Mouse (Mus musculus) midbrain, embryonic 14.5 days (tissue): ENCODE data around the gene Pqlc3. TPM values are rescaled to one million over a fixed set of nuclear protein-coding genes. Genes with fewer than 3 reads are reported as not detected.

Experiments
- ATAC-seq: fragments of 200-750 bp; cut with Nextera tagmentation; 2 replicates; pipeline ENCODE4 v1.8.0; 2017; ENCODE audit warnings: moderate number of reproducible peaks, moderate library complexity; ENCODE audit not compliant: low FRiP score, low TSS enrichment
- DNase-seq: peaks from one replicate; pipeline ENCODE4 v3.0.0-alpha.2; 2015
- H3K27ac ChIP-seq: fragments of 300-500 bp; sonication (generic); replicated peaks from 2 replicates; pipeline ENCODE4 v1.5.1; 2014; ENCODE audit warnings: mild to moderate bottlenecking, low read depth, low read length, moderate library complexity
- H3K27me3 ChIP-seq: fragments of 300-500 bp; sonication (generic); 2 replicates; pipeline ENCODE4 v1.6.1; 2014; ENCODE audit warnings: low read length, control low read depth, mixed read lengths; ENCODE audit not compliant: control insufficient read depth, insufficient read depth
- H3K36me3 ChIP-seq: fragments of 300-500 bp; sonication (generic); 2 replicates; pipeline ENCODE4 v1.6.1; 2014; ENCODE audit warnings: low read length, control low read depth; ENCODE audit not compliant: control insufficient read depth, insufficient read depth
- H3K4me1 ChIP-seq: fragments of 300-500 bp; sonication (generic); 2 replicates; pipeline ENCODE4 v1.6.1; 2014; ENCODE audit warnings: mild to moderate bottlenecking, antibody characterized with exemption, low read length, control low read depth; ENCODE audit not compliant: control insufficient read depth, insufficient read depth
- H3K4me2 ChIP-seq: fragments of 300-500 bp; sonication (generic); 2 replicates; pipeline ENCODE4 v1.6.1; 2014; ENCODE audit warnings: mild to moderate bottlenecking, low read length, moderate library complexity
- H3K4me3 ChIP-seq: fragments of 300-500 bp; sonication (generic); replicated peaks from 2 replicates; pipeline ENCODE4 v1.5.1; 2014; ENCODE audit warnings: low read depth, low read length
- H3K9ac ChIP-seq: fragments of 300-500 bp; sonication (generic); replicated peaks from 2 replicates; pipeline ENCODE4 v1.6.1; 2014; ENCODE audit warnings: mild to moderate bottlenecking, low read length, moderate library complexity
- H3K9me3 ChIP-seq: fragments of 300-500 bp; sonication (generic); 2 replicates; pipeline ENCODE4 v1.6.1; 2016; ENCODE audit warnings: low read length, control low read depth, mixed read lengths; ENCODE audit not compliant: control insufficient read depth
- WGBS: fragments of 180-500 bp; shearing (Covaris S2); extraction: QIAGEN DNeasy Blood & Tissue Kit; methylation state at CpG from one replicate; pipeline ENCODE4 v1.1.7; 2014; 5-methylcytosine and 5-hydroxymethylcytosine counted together
- polyA plus RNA-seq: library from polyadenylated mRNA; unstranded; fragments of >200 nt; fragmentation: Nextera tagmentation; extraction: Ambion mirVana; gene quantifications from 2 replicates; pipeline ENCODE4 v1.2.1, GENCODE M21; 2014

The Pqlc3 gene
- polyA plus RNA-seq, 1 experiment from 2014 or later: 0.91 TPM

DNA sequence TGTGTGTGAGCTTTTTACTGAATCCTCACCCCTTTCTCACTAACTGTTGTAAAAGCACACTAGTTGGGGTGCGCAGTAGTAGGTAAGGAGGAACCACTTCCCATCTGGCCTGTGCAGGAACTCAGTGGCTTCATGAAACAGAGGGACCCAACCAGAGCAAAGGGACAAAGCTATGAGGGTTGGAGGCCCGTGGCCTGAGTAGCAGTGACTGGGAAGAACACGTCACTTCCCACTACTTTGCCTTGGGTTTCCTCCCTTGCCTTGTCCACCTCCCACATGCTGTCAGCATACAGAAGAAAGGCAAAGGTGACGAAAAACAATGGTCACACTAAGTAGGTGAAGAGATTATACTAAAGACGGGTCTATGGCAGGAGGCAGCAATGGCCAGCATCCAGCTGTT lies 3.9 kb downstream of the Pqlc3 start:
- 81% methylated on average over 5 of the region's 5 CpGs for WGBS
- H3K36me3 ChIP-seq: no peaks in the 10 kb centered on the region
- no peak overlapping the region for H3K27ac ChIP-seq
- no peak overlapping the region for H3K9ac ChIP-seq
- DNase-seq (no peak), ATAC-seq (no peak)
- no peak overlapping the region for H3K4me2 ChIP-seq
- H3K4me1 ChIP-seq: peaks cover 8% of the 10 kb centered on the region; the same call in 1 of the 2 replicates
- H3K27me3 ChIP-seq: peaks cover 26% of the 10 kb centered on the region; the same call in 1 of the 2 replicates
- no peak overlapping the region for H3K4me3 ChIP-seq
- H3K9me3 ChIP-seq: no peaks in the 10 kb centered on the region

DNA sequence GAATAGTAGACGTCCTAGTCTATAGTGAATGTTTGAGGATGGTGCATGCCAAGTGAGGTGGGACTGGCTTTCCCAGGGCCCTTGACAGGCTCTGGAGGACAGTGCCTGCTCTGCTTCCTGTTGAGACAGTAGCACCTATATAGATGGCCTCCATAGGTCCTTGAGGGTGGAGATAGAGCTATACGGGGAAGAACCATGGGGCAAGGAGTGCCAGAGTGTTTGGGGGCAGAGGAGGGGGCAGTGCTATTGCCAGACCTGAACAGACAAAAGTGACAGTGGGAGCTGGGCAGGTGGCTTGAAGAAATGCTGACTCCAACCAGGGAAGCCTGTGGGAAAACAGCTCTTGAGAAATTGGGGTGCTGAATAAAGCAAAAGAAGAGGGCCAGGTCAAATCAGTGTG lies 5.9 kb downstream of the Pqlc3 start:
- WGBS: 90% methylated on average over 2 of the region's 2 CpGs
- H3K4me2 ChIP-seq: no peak overlapping the region

DNA sequence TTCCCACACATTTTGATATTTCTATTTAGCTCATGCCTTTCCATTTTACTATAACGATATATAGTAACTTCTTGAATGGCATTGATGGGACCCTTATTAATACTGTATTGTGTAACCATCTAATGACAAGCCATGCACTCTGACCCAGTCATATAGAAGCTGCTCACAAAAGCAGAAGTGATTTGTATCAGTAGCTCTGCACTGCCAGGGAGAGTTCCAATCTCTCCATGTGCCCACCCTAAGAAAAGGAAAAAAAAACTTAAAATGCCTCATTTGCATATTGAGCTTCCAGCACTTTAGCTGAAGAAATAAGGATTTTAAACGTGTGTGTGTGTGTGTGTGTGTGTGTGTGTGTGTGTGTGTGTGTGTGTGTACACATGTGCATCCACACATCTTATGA lies 7.9 kb downstream of the Pqlc3 start:
- DNase-seq: no peak
- WGBS: 93% methylated on average over 2 of the region's 2 CpGs
- no peak overlapping the region for H3K27ac ChIP-seq
- H3K36me3 ChIP-seq: 0 out of 2 replicates have a peak, but pooled peaks cover 5% of the 10 kb centered on the region
- H3K4me2 ChIP-seq: no peak overlapping the region
- no peak for ATAC-seq
- no peaks in the 10 kb centered on the region for H3K9me3 ChIP-seq
- no peak overlapping the region for H3K4me3 ChIP-seq
- no peaks in the 10 kb centered on the region for H3K4me1 ChIP-seq
- no peak overlapping the region for H3K9ac ChIP-seq
- no peaks in the 10 kb centered on the region for H3K27me3 ChIP-seq

More for the DNA sequence above, 5.9 kb downstream of the Pqlc3 start:
- Histone ChIP-seq H3K4me1 (peaks cover 3% of the 10 kb centered on the region; the same call in 1 of the 2 replicates), H3K27me3 (peaks cover 16% of the 10 kb centered on the region; the same call in 1 of the 2 replicates), H3K9ac (no peak overlapping the region), H3K4me3 (no peak overlapping the region), H3K36me3 (no peaks in the 10 kb centered on the region), H3K9me3 (no peaks in the 10 kb centered on the region), H3K27ac (no peak overlapping the region)
- no peak for ATAC-seq
- no peak for DNase-seq

DNA sequence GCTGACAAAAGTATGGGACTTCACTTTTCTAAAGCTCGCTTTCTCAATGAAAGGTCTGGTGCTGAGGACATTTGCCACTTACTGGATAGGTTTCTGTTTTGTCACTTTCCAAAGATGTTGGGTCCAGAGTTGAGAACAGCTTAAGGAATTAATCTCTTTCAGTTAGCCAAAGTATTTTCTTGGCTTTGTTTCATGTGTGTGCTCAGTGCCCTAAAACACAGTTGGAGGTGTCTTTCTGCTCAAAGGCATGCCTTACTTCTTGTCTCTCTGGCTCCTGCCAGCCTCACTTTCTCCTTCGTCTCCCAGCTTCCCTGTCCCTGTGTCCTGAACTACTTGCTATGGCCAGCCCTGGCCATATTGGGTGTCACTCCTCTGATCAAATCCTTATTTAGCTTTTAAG lies 8.8 kb downstream of the Pqlc3 start:
- H3K4me1 ChIP-seq: no peaks in the 10 kb centered on the region
- DNase-seq (no peak), ATAC-seq (no peak)
- H3K27ac ChIP-seq: no peak overlapping the region
- no peak overlapping the region for H3K4me2 ChIP-seq
- 84% methylated on average over 2 of the region's 2 CpGs for WGBS
- H3K36me3 ChIP-seq: 0 out of 2 replicates have a peak, but pooled peaks cover 12% of the 10 kb centered on the region
- H3K4me3 ChIP-seq: no peak overlapping the region
- H3K9me3 ChIP-seq: no peaks in the 10 kb centered on the region
- no peaks in the 10 kb centered on the region for H3K27me3 ChIP-seq
- no peak overlapping the region for H3K9ac ChIP-seq

DNA sequence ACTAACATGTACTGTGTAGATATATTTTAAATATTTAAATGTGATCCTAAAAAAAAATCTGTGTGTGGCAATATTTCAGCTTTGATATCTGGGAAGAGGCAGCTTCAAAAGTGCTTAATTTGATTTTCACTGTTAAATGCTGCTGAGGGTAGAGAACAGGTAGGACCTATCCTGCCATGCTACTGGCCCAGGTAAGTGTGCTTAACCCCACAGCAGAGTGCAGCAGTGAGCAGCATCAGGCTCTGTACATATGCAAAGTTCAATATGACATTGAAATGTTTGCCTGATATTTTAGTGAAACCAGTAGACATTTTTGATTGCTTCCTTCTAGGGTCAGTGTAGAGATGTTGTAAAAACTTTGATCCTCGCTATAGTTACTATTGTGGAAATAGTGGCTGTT lies 14.4 kb downstream of the Pqlc3 start:
- ATAC-seq: no peak
- H3K4me3 ChIP-seq: no peak overlapping the region
- DNase-seq: no peak
- no peaks in the 10 kb centered on the region for H3K9me3 ChIP-seq
- peaks cover 42% of the 10 kb centered on the region for H3K36me3 ChIP-seq
- no peak overlapping the region for H3K27ac ChIP-seq
- 97% methylated on average over 1 of the region's 1 CpGs for WGBS
- H3K27me3 ChIP-seq: no peaks in the 10 kb centered on the region
- no peaks in the 10 kb centered on the region for H3K4me1 ChIP-seq
- no peak overlapping the region for H3K4me2 ChIP-seq
- no peak overlapping the region for H3K9ac ChIP-seq

DNA sequence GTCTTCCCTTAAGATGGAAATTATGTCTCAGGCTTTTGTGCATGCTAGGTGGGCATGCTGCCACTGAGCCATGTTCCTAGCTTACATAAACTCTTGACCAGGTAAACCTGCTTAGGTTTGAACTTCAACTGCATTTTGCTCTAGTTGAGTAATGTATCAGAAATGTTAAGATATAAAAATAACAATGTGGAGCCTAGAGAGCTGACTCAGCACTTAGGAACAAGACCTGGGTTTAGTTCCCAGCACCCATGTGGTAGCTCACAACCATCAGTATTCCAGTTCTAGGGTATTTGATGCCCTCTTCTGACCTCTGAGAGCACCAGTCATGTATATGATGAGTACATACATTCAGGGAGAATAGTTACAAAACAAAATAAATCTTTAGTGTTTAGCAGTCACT lies 23.1 kb downstream of the Pqlc3 start:
- DNase-seq (no peak), ATAC-seq (no peak)
- H3K4me3 ChIP-seq: no peak overlapping the region
- H3K9ac ChIP-seq: no peak overlapping the region
- H3K4me1 ChIP-seq: no peaks in the 10 kb centered on the region
- peaks cover 86% of the 10 kb centered on the region for H3K36me3 ChIP-seq
- H3K9me3 ChIP-seq: no peaks in the 10 kb centered on the region
- H3K4me2 ChIP-seq: no peak overlapping the region
- no peak overlapping the region for H3K27ac ChIP-seq
- H3K27me3 ChIP-seq: no peaks in the 10 kb centered on the region

DNA sequence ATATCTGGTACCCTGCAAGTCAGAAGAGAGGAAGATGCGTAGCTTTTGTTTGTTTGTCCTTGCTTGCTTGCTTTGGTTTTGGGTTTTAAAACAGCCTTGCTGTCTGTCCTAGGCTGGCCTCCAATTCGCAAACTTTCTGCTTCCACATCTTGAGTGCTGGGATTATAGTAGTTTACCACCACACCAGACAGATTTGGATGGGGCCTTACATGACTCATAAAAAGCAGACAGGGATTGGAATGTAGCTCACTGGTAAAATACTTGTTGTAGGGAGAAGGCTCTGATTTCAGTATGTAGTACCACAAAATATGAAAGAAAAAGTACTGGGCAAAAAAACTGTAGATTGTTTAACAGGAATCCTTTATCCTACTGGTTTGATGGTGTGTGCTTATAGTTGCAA lies 33.4 kb downstream of the Pqlc3 start:
- 98% methylated on average over 2 of the region's 2 CpGs for WGBS
- H3K36me3 ChIP-seq: peaks cover 42% of the 10 kb centered on the region
- DNase-seq: no peak
- no peaks in the 10 kb centered on the region for H3K4me1 ChIP-seq
- H3K9ac ChIP-seq: no peak overlapping the region
- no peaks in the 10 kb centered on the region for H3K27me3 ChIP-seq
- no peak overlapping the region for H3K4me2 ChIP-seq
- H3K27ac ChIP-seq: no peak overlapping the region
- no peaks in the 10 kb centered on the region for H3K9me3 ChIP-seq
- ATAC-seq: no peak
- no peak overlapping the region for H3K4me3 ChIP-seq

DNA sequence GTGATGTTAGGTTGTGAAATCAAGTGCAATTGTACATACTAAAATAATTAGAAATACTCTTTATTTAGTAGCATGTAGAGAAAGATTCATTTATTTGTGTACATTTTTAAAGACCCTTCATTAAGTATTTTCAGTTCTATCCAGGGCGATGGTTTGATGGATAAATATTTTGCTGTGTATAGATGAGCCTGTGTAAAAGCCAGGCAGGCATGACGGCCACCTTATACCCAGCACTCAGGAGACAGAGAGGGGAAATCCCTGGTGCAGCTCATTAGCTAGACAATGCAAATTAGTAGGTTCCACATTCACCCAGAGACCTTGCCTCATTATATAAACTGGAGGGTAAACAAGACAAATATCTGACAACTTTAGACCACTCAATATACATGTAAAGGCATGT lies 36.9 kb downstream of the Pqlc3 start:
- Histone ChIP-seq H3K27ac (no peak overlapping the region), H3K36me3 (peaks cover 47% of the 10 kb centered on the region), H3K9me3 (no peaks in the 10 kb centered on the region), H3K9ac (no peak overlapping the region), H3K27me3 (no peaks in the 10 kb centered on the region), H3K4me3 (no peak overlapping the region), H3K4me1 (no peaks in the 10 kb centered on the region), H3K4me2 (no peak overlapping the region)
- no peak for DNase-seq
- WGBS: 64% methylated on average over 2 of the region's 2 CpGs
- ATAC-seq: no peak

DNA sequence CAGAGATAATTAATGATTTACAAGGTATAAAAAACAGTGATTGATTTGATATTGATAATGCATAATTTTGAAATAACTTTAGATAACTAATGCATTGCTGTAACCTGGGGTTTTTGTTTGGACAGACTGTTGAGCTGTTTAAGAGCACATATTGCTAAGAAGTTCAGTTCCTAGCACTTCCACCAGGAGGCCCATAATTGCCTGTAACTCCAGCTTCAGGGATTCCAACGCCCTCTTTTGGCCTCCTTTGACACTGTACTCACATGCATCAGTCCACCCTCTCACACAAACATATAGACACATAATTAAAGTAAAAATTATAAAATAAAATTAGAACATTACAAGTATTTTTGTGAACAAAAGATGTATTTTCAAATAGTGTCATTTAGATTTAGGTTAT lies 41.4 kb downstream of the Pqlc3 start:
- ATAC-seq (no peak), DNase-seq (peak; percentile 25)
- WGBS: 76% methylated on average over 1 of the region's 1 CpGs
- Histone ChIP-seq H3K9ac (no peak overlapping the region), H3K9me3 (no peaks in the 10 kb centered on the region), H3K4me3 (no peak overlapping the region), H3K36me3 (peaks cover 54% of the 10 kb centered on the region), H3K4me2 (no peak overlapping the region), H3K4me1 (no peaks in the 10 kb centered on the region), H3K27me3 (no peaks in the 10 kb centered on the region), H3K27ac (no peak overlapping the region)
